Mouse (Mus musculus) intestine, postnatal 0 days (tissue): ENCODE results near the gene Pde6c. TPM values are rescaled to one million over a fixed set of nuclear protein-coding genes. Genes with fewer than 3 reads are reported as not detected.

Source experiments
- ATAC-seq: fragments of 200-750 bp; cut with Nextera tagmentation; 2 replicates; pipeline ENCODE4 v1.8.0; 2017; ENCODE audit warnings: mild to moderate bottlenecking, moderate TSS enrichment, moderate library complexity
- H3K27ac ChIP-seq: fragments of 300-500 bp; sonication (generic); 2 replicates; pipeline ENCODE4 v1.5.1; 2014; ENCODE audit warnings: mild to moderate bottlenecking, low read depth, low read length, moderate library complexity
- H3K27me3 ChIP-seq: fragments of 300-500 bp; sonication (generic); replicated peaks from 2 replicates; pipeline ENCODE4 v1.6.1; 2014; ENCODE audit warnings: low read length, mixed read lengths; ENCODE audit not compliant: control insufficient read depth, insufficient read depth
- H3K36me3 ChIP-seq: fragments of 300-500 bp; sonication (generic); 2 replicates; pipeline ENCODE4 v1.6.1; 2014; ENCODE audit warnings: mild to moderate bottlenecking, moderate library complexity; ENCODE audit not compliant: control insufficient read depth, insufficient read depth
- H3K4me1 ChIP-seq: fragments of 300-500 bp; sonication (generic); replicated peaks from 2 replicates; pipeline ENCODE4 v1.6.1; 2014; ENCODE audit warnings: antibody characterized with exemption, low read length, mixed read lengths; ENCODE audit not compliant: control insufficient read depth, insufficient read depth
- H3K4me2 ChIP-seq: fragments of 300-500 bp; sonication (generic); replicated peaks from 2 replicates; pipeline ENCODE4 v1.6.1; 2014; ENCODE audit warnings: low read depth, mild to moderate bottlenecking, moderate library complexity
- H3K4me3 ChIP-seq: fragments of 300-500 bp; sonication (generic); 2 replicates; pipeline ENCODE4 v1.5.1; 2014; ENCODE audit warnings: low read depth, low read length
- H3K9ac ChIP-seq: fragments of 300-500 bp; sonication (generic); 2 replicates; pipeline ENCODE4 v1.6.1; 2014; ENCODE audit warnings: mild to moderate bottlenecking, low read depth, low read length
- H3K9me3 ChIP-seq: fragments of 300-500 bp; sonication (generic); 2 replicates; pipeline ENCODE4 v1.6.1; 2016; ENCODE audit warnings: mixed run types; ENCODE audit not compliant: control insufficient read depth
- CTCF ChIP-seq: sonication (generic); IDR thresholded peaks from 2 replicates; pipeline ENCODE4 v1.5.1; 2016; ENCODE audit warnings: low read depth, mild to moderate bottlenecking, control low read depth, antibody characterized with exemption, moderate library complexity
- WGBS: fragments of 180-500 bp; shearing (Covaris S2); extraction: QIAGEN DNeasy Blood & Tissue Kit; methylation state at CpG from one replicate; pipeline ENCODE4 v1.1.7; 2014; 5-methylcytosine and 5-hydroxymethylcytosine counted together
- polyA plus RNA-seq: library from polyadenylated mRNA; unstranded; fragments of >200 nt; fragmentation: Nextera tagmentation; extraction: Ambion mirVana; gene quantifications from 2 replicates; pipeline ENCODE4 v1.2.1, GENCODE M21; 2015

The Pde6c gene
- polyA plus RNA-seq, 1 experiment from 2014 or later = 0.25 TPM

DNA sequence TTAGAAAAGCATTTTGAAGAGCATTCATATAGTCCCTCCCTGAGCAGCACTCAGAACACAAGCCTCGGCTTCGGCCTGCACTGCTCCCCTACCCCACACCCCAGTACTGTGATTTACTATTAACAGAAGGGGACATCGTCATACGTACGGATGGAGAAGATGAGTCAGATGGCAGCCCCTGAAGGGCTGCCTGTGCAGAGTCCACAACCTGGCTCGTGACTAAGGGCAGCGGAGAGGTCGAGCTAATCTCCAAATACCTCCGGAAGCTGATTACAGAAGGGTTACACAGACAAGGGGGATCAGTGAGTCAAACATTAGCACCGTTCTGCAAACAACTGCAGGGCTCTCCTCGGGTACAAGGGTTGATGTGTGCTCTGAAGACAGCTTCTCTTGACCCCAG is 1.4 kb downstream of the Pde6c start:
- Histone ChIP-seq H3K4me1 (no peaks in the 10 kb centered on the region), H3K27ac (no peak overlapping the region), H3K4me2 (no peak overlapping the region), H3K9ac (no peak overlapping the region), H3K36me3 (no peaks in the 10 kb centered on the region), H3K9me3 (no peaks in the 10 kb centered on the region), H3K27me3 (no peaks in the 10 kb centered on the region; the same call in 1 of the 2 replicates), H3K4me3 (no peak overlapping the region)
- TF ChIP-seq CTCF = no peak
- ATAC-seq = 0 out of 2 replicates have a peak, but pooled peaks have one; percentile 28
- WGBS = 25% methylated on average over 11 of the region's 11 CpGs

DNA sequence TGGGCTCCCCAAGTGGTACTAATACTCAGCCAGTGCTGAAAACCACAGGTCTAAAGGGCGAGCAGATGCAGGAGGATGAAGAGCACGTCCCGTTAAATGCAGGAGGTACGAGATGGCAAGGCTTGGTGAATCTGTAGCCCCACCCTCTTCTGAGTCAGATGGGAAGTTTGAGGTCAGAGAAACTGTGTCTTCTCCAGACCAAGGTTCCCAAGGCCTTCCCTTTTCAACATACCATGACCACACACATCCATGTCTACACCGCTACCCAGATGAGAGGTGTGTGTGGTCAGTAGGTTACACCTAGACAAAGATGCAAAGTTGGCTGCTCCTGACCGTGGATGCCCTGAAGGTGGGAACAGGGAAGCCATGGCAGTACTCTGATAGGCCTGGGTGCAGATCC is 2.2 kb downstream of the Pde6c start:
- Histone ChIP-seq H3K9ac (no peak overlapping the region), H3K4me2 (no peak overlapping the region), H3K36me3 (no peaks in the 10 kb centered on the region), H3K4me1 (no peaks in the 10 kb centered on the region), H3K27ac (no peak overlapping the region), H3K4me3 (no peak overlapping the region), H3K27me3 (no peaks in the 10 kb centered on the region; the same call in 1 of the 2 replicates), H3K9me3 (no peaks in the 10 kb centered on the region)
- no peak for ATAC-seq
- WGBS = 63% methylated on average over 6 of the region's 6 CpGs
- no peak for TF ChIP-seq CTCF

DNA sequence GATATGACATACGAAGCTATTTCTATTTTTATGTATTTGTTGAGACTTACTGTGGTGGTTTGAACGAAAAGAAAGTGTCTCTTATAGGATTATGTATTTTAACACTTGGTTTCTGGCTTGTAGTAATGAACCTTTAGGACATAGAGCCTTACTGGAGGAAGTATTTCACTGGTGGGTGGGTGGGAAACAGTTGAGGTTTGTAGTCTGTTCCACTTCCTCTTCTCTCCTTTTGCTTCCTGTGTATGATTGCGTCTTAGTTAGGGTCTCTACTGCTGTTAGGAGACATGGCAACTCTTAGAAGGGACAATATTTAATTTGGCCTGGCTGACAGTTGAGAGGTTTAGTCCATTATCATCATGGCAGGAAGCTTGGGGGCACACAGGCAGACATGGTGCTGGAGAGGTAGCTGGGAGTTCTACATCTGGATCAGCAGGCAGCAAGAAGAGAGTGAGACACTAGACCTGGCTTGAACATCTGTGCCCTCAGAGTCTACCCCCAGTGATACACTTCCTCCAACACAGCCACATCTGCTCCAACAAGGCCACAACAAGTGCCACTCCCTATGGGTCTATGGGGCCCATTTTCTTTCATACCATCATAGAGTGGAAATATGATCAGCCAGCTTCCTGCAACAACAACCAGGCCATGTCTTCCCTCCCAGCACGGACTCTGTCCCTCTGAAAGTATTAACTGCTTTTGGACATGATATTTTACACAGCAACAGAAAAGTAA is 11.1 kb downstream of the Pde6c start:
- no peak for TF ChIP-seq CTCF
- H3K36me3 ChIP-seq = no peaks in the 10 kb centered on the region
- 70% methylated on average over 4 of the region's 4 CpGs for WGBS
- no peak overlapping the region for H3K27ac ChIP-seq
- H3K4me3 ChIP-seq = no peak overlapping the region
- H3K9ac ChIP-seq = no peak overlapping the region
- H3K4me2 ChIP-seq = no peak overlapping the region
- ATAC-seq = no peak
- no peaks in the 10 kb centered on the region for H3K27me3 ChIP-seq
- H3K9me3 ChIP-seq = no peaks in the 10 kb centered on the region
- no peaks in the 10 kb centered on the region for H3K4me1 ChIP-seq

DNA sequence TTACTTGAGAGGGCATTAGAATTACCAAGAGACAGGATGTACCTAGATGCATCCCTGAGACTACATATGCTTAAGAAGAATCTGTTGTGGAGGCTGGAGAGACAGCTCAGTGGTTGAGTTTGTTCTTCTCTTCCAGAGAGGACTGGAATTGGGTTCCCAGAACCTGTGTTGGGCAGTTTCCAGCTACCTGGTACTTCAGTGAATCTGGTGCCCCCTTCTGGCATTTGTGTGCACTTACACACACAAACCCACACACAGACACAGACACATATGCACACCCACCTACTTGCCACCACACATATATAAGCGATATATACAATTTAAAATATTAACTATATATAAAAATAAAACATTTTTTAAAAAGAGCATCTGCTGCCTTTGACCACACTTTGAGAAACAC is 23.7 kb downstream of the Pde6c start:
- Histone ChIP-seq H3K27ac (no peak overlapping the region), H3K9me3 (no peaks in the 10 kb centered on the region), H3K36me3 (no peaks in the 10 kb centered on the region), H3K4me1 (no peaks in the 10 kb centered on the region), H3K9ac (no peak overlapping the region), H3K4me3 (no peak overlapping the region), H3K4me2 (no peak overlapping the region), H3K27me3 (no peaks in the 10 kb centered on the region)
- 100% methylated on average over 1 of the region's 1 CpGs for WGBS
- TF ChIP-seq CTCF = 0 out of 2 replicates have a peak, but pooled peaks have one; percentile 9
- ATAC-seq = no peak

DNA sequence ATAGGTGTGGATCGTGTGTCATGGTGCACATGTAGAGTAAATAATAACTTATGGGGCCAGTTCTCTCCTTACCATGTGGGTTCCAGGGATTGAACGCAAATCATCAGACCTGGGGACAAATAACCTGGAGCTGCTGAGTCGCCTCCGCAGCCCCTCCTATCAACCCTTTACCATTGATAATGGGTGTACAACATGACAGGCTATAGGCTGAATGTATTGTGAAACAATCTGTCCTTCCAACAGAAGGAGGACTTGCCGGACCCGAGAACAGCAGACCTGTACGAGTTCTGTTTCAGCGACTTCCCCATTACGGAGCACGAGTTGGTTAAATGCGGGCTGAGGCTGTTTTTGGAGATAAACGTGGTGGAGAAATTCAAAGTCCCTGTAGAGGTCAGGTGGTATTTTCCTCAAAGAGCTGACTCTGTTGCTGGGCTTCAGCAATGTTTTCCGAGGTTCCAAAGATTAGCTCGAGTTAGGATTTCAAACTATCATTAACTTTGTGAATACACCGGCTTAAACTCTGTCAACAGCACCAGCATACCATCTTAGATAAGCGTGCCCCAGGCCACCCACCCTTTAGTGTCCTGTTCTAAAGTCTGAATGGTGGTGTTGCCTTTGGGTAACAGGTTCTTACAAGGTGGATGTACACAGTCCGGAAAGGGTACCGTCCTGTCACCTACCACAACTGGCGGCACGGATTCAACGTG is 29.2 kb downstream of the Pde6c start:
- Histone ChIP-seq H3K27ac (no peak overlapping the region), H3K36me3 (no peaks in the 10 kb centered on the region), H3K4me2 (peak overlapping the region; percentile 28; the same call in 1 of the 2 replicates), H3K27me3 (no peaks in the 10 kb centered on the region), H3K9ac (no peak overlapping the region), H3K4me1 (0 out of 2 replicates have a peak, but pooled peaks cover 5% of the 10 kb centered on the region), H3K9me3 (no peaks in the 10 kb centered on the region), H3K4me3 (no peak overlapping the region)
- no peak for TF ChIP-seq CTCF
- WGBS = 49% methylated on average over 21 of the region's 21 CpGs
- peak; percentile 29; the same call in 1 of the 2 replicates for ATAC-seq

DNA sequence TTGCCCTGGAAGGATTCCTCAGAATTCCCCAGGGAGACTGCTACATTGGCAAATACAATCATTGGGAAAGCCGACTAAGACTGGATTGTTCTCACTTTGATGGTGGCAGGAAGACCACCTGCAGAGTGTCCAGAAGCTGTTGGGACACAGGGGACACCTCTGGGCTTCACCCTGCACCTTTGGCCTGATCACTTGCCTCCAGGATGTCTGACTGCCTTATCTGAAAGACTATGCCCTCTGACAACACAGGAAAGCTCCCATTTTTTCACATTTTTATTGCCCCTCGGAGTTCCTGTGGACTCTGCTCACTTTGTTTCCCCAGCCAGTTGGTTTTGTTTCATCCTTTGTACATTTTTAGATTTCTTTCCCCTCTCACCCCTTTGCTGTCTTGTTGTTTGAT is 32.1 kb downstream of the Pde6c start:
- WGBS = 21% methylated on average over 2 of the region's 2 CpGs
- Histone ChIP-seq H3K9me3 (no peaks in the 10 kb centered on the region), H3K4me2 (no peak overlapping the region), H3K27me3 (no peaks in the 10 kb centered on the region), H3K9ac (no peak overlapping the region), H3K4me1 (0 out of 2 replicates have a peak, but pooled peaks cover 5% of the 10 kb centered on the region), H3K36me3 (no peaks in the 10 kb centered on the region), H3K27ac (peak overlapping the region; percentile 42; the same call in 1 of the 2 replicates), H3K4me3 (no peak overlapping the region)
- peak; percentile 84 for ATAC-seq
- TF ChIP-seq CTCF = no peak
